Mouse (Mus musculus) adipocyte (in vitro differentiated cells): ENCODE results near the gene Btbd7.

Experiments used
- DNase-seq: peaks from one replicate; pipeline ENCODE4 v3.0.0-alpha.2; 2016; ENCODE audit warnings: low spot score

The Btbd7 gene

DNA sequence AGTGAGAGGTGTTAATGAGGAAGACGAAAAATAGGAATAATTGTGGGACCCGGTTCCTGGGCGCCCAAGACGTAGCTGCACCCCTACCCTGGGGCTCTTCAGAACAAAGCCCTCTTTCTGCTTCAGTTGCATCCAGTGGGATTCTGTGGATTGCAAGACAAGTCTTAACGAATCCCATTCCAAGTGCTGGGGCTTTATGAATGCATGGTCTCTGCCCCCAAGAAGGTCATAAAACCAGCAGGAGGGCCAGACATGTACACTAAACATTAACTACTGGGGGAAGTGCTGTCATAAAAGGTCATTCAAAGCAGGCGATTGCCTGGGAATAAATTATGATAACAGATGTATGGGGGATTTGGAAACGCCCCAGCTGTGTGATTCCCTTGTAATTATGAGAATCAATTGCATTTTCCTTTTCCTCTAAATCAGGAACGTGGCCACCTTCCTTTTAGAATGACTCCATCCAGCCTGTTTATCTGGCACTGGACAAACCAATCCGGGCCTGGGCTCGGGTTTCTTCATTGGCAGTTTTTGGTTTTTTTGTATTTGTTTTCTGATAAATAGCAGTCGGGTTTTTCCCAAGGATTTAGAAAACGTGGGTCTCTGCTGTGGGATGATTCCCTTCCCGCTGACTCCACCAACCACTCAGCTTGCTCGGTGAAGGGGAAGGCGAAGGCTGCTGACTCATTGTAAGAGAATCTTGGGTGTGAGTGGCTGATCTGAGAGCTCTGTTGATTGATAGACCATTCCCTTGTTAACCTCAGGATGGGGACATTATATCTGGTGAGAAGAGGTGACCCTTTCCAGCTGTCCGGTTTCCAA lies 147.3 kb downstream of the Btbd7 start:
- DNase-seq: no peak
